Mouse (Mus musculus): ENCODE measurements around the gene Atp1a3. TPM values are rescaled to one million over a fixed set of nuclear protein-coding genes. Genes with fewer than 3 reads are reported as not detected.

Gene Atp1a3
- polyA plus RNA-seq, 1 experiment from 2014 or later: 1.0 TPM

Small RNA genes within 50 kb of the gene (microRNA-seq; reads per million reads assigned to microRNA genes)
- gene Mir7046 (not detected), gene Mir7047 (not detected)

Other genes starting within 250 kb of the Atp1a3 start
- gene Cd177, start 245.6 kb downstream of the Atp1a3 start, polyA plus RNA-seq (2015; fragmentation: Nextera tagmentation; extraction: Ambion mirVana): 1.5 and 1.8 TPM in 2 replicates
- gene Ceacam10, start 228.8 kb downstream of the Atp1a3 start, polyA plus RNA-seq (2015; fragmentation: Nextera tagmentation; extraction: Ambion mirVana): not detected in 2 replicates
- 19.5 and 20.6 TPM in 2 replicates for gene Gm9844, start 143.7 kb downstream of the Atp1a3 start, polyA plus RNA-seq (2015; fragmentation: Nextera tagmentation; extraction: Ambion mirVana)
- not detected in 2 replicates for gene Lypd4, start 136.0 kb downstream of the Atp1a3 start, polyA plus RNA-seq (2015; fragmentation: Nextera tagmentation; extraction: Ambion mirVana)
- not detected in 2 replicates for gene Dmrtc2, start 135.9 kb downstream of the Atp1a3 start, polyA plus RNA-seq (2015; fragmentation: Nextera tagmentation; extraction: Ambion mirVana)
- gene Rps19, start 121.6 kb downstream of the Atp1a3 start, polyA plus RNA-seq (2015; fragmentation: Nextera tagmentation; extraction: Ambion mirVana): 2,580 and 2,777 TPM in 2 replicates
- 0.62 and 0.78 TPM in 2 replicates for gene Cd79a, start 108.6 kb downstream of the Atp1a3 start, polyA plus RNA-seq (2015; fragmentation: Nextera tagmentation; extraction: Ambion mirVana)
- gene Arhgef1, start 103.0 kb downstream of the Atp1a3 start, polyA plus RNA-seq (2015; fragmentation: Nextera tagmentation; extraction: Ambion mirVana): 119 and 126 TPM in 2 replicates
- gene Gm4881, start 61.5 kb downstream of the Atp1a3 start, polyA plus RNA-seq (2015; fragmentation: Nextera tagmentation; extraction: Ambion mirVana): not detected in 2 replicates
- 180 and 202 TPM in 2 replicates for gene Rabac1, start 33.2 kb downstream of the Atp1a3 start, polyA plus RNA-seq (2015; fragmentation: Nextera tagmentation; extraction: Ambion mirVana)
- gene Grik5, start 66.4 kb upstream of the Atp1a3 start, polyA plus RNA-seq (2015; fragmentation: Nextera tagmentation; extraction: Ambion mirVana): 3.5 and 3.6 TPM in 2 replicates
- 28.9 and 30.5 TPM in 2 replicates for gene Zfp574, start 66.6 kb upstream of the Atp1a3 start, polyA plus RNA-seq (2015; fragmentation: Nextera tagmentation; extraction: Ambion mirVana)
- 0.58 TPM in 2 replicates for gene Pou2f2, start 173.8 kb upstream of the Atp1a3 start, polyA plus RNA-seq (2015; fragmentation: Nextera tagmentation; extraction: Ambion mirVana)
- gene Dedd2, start 214.7 kb upstream of the Atp1a3 start, polyA plus RNA-seq (2015; fragmentation: Nextera tagmentation; extraction: Ambion mirVana): 9.0 and 9.5 TPM in 2 replicates
- 2.3 and 2.5 TPM in 2 replicates for gene Zfp526, start 215.5 kb upstream of the Atp1a3 start, polyA plus RNA-seq (2015; fragmentation: Nextera tagmentation; extraction: Ambion mirVana)
- 7.1 and 8.2 TPM in 2 replicates for gene Gsk3a, start 231.9 kb upstream of the Atp1a3 start, polyA plus RNA-seq (2015; fragmentation: Nextera tagmentation; extraction: Ambion mirVana)
- gene Erf, start 244.8 kb upstream of the Atp1a3 start, polyA plus RNA-seq (2015; fragmentation: Nextera tagmentation; extraction: Ambion mirVana): 10.5 and 13.6 TPM in 2 replicates

Data from lung, embryonic 16.5 days (tissue).